Mouse (Mus musculus) telencephalon, adult 2 months (tissue): ENCODE results near the gene Suclg2.

Source experiments
- DNase-seq: peaks from one replicate; pipeline ENCODE4 v3.0.0-alpha.2; 2011; ENCODE audit warnings: low read depth, low spot score

The Suclg2 gene

GRCm38 (mm10) chr6:95700191-95700590, 18.4 kb downstream of the Suclg2 start:
- DNase-seq = no peak

GRCm38 (mm10) chr6:95699326-95699725, 19.3 kb downstream of the Suclg2 start:
- no peak for DNase-seq

- no peak for DNase-seq
These were observed 20.0 kb downstream of the Suclg2 start for GRCm38 (mm10) chr6:95698536-95699162.

- no peak for DNase-seq
These were observed 23.7 kb downstream of the Suclg2 start for GRCm38 (mm10) chr6:95694910-95695309.

GRCm38 (mm10) chr6:95685242-95685641, 33.4 kb downstream of the Suclg2 start:
- DNase-seq = no peak

GRCm38 (mm10) chr6:95679718-95680117, 38.9 kb downstream of the Suclg2 start:
- DNase-seq = no peak

- DNase-seq = no peak
These were observed 39.3 kb downstream of the Suclg2 start for GRCm38 (mm10) chr6:95679261-95679660.

GRCm38 (mm10) chr6:95676951-95677350, 41.6 kb downstream of the Suclg2 start:
- DNase-seq = no peak

- DNase-seq = no peak
These were observed 42.2 kb downstream of the Suclg2 start for GRCm38 (mm10) chr6:95676439-95676838.

GRCm38 (mm10) chr6:95675059-95675705, 43.4 kb downstream of the Suclg2 start:
- DNase-seq = no peak

GRCm38 (mm10) chr6:95674651-95675050, 43.9 kb downstream of the Suclg2 start:
- DNase-seq = no peak

- DNase-seq = no peak
These were observed 49.3 kb downstream of the Suclg2 start for GRCm38 (mm10) chr6:95669335-95669729.

- DNase-seq = no peak
These were observed 49.8 kb downstream of the Suclg2 start for GRCm38 (mm10) chr6:95668629-95669334.

GRCm38 (mm10) chr6:95657671-95658070, 60.9 kb downstream of the Suclg2 start:
- no peak for DNase-seq

- no peak for DNase-seq
These were observed 64.9 kb downstream of the Suclg2 start for GRCm38 (mm10) chr6:95653662-95654061.

- DNase-seq = no peak
These were observed 65.8 kb downstream of the Suclg2 start for GRCm38 (mm10) chr6:95652774-95653173.

GRCm38 (mm10) chr6:95651391-95651876, 67.2 kb downstream of the Suclg2 start:
- no peak for DNase-seq

- no peak for DNase-seq
These were observed 68.4 kb downstream of the Suclg2 start for GRCm38 (mm10) chr6:95650082-95650722.

GRCm38 (mm10) chr6:95649123-95649663, 69.4 kb downstream of the Suclg2 start:
- no peak for DNase-seq

GRCm38 (mm10) chr6:95637416-95637815, 81.2 kb downstream of the Suclg2 start:
- no peak for DNase-seq

- peak; percentile 34 for DNase-seq
These were observed 83.2 kb downstream of the Suclg2 start for GRCm38 (mm10) chr6:95635411-95635810.

GRCm38 (mm10) chr6:95629071-95629470, 89.5 kb downstream of the Suclg2 start:
- no peak for DNase-seq
